Mouse (Mus musculus) G1E (cell line): ENCODE data around the gene Ccnjl.

Experiments
- CTCF ChIP-seq: IDR thresholded peaks from 2 replicates; pipeline ENCODE4 v1.5.1; 2012; ENCODE audit warnings: low read depth, low read length, inconsistent platforms, mixed read lengths
- GATA1 ChIP-seq: IDR thresholded peaks from 2 replicates; pipeline ENCODE4 v1.6.1; 2012; ENCODE audit warnings: borderline replicate concordance, low read length, inconsistent platforms, mixed read lengths
- POLR2AphosphoS5 ChIP-seq: IDR thresholded peaks from 2 replicates; pipeline ENCODE4 v1.6.1; 2012; ENCODE audit warnings: low read depth, low read length, inconsistent platforms; ENCODE audit not compliant: insufficient replicate concordance
- TAL1 ChIP-seq: conservative IDR thresholded peaks from 2 replicates; pipeline ENCODE4 v1.6.1; 2012; ENCODE audit warnings: low read depth, low read length, inconsistent platforms, mixed read lengths

DNA sequence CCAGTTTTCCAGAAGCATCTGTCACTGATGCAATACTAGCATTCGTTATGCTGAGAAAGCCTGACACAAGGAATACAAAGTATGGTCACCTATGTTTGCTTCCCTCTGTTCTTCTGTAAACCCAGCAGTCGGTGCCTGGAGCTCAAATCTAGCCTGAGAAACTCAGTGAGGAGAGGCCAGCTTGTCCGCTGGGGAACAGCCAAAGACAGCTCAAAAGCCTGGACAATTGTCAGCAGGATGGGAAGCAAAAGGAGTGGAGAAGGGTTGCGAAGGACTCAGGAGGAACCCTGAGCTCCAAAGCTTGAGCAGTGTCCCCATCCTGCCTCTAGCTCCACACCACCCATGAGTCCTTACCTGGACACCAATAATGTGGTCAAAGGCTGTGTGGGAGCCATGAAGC is 44.5 kb upstream of the Ccnjl start:
- TF ChIP-seq CTCF (no peak), TAL1 (no peak), GATA1 (no peak), POLR2AphosphoS5 (no peak)
